Mouse (Mus musculus): ENCODE measurements around the gene Acbd5.

The Acbd5 gene

GRCm38 (mm10) chr2:23068894-23069744 lies 1.2 kb downstream of the Acbd5 start:
- peak; percentile 94 to 98 for DNase-seq

GRCm38 (mm10) chr2:23070491-23070890 lies 2.5 kb downstream of the Acbd5 start:
- DNase-seq: no peak

GRCm38 (mm10) chr2:23071406-23071805 lies 3.4 kb downstream of the Acbd5 start:
- no peak for DNase-seq

GRCm38 (mm10) chr2:23075846-23076245 lies 7.9 kb downstream of the Acbd5 start:
- DNase-seq: no peak

- no peak for DNase-seq
Observed at GRCm38 (mm10) chr2:23076783-23077182, 8.8 kb downstream of the Acbd5 start.

GRCm38 (mm10) chr2:23077693-23078092 lies 9.7 kb downstream of the Acbd5 start:
- DNase-seq: no peak

- DNase-seq: peak; percentile 16 to 40
Observed at GRCm38 (mm10) chr2:23078588-23078987, 10.6 kb downstream of the Acbd5 start.

- DNase-seq: no peak
Observed at GRCm38 (mm10) chr2:23084540-23084939, 16.6 kb downstream of the Acbd5 start.

- peak; percentile 14 to 47 for DNase-seq
Observed at GRCm38 (mm10) chr2:23092216-23092615, 24.2 kb downstream of the Acbd5 start.

GRCm38 (mm10) chr2:23097028-23097427 lies 29.1 kb downstream of the Acbd5 start:
- DNase-seq: no peak

GRCm38 (mm10) chr2:23102266-23102665 lies 34.3 kb downstream of the Acbd5 start:
- DNase-seq: no peak

GRCm38 (mm10) chr2:23119573-23119972 lies 51.6 kb downstream of the Acbd5 start:
- no peak for DNase-seq

- DNase-seq: peak in 1 of 2 experiments; percentile 16
Observed at GRCm38 (mm10) chr2:23155199-23155621, 87.2 kb downstream of the Acbd5 start.

GRCm38 (mm10) chr2:23155777-23156607 lies 88.0 kb downstream of the Acbd5 start, which contains the start of the genes Mastl and Yme1l1:
TSS of gene Mastl (minus strand) at chr2:23156024.
TSS of gene Yme1l1 (plus strand) at chr2:23156369.
- DNase-seq: peak; percentile 98 to 99

- no peak for DNase-seq
Observed at GRCm38 (mm10) chr2:23156608-23157081, 88.7 kb downstream of the Acbd5 start.
